Mouse (Mus musculus) erythroid progenitor cell, adult 5-6 weeks (primary cell): ENCODE measurements around the gene Gm11397. TPM values are rescaled to one million over a fixed set of nuclear protein-coding genes. Genes with fewer than 3 reads are reported as not detected.
"Not testable (repeated sequence)": the region's sequence is repeated elsewhere in the genome, so short reads cannot be mapped to it uniquely, and the experiment has no call there.

Source experiments
- ATAC-seq: replicated peaks from 2 replicates; pipeline ENCODE4 v1.8.0; 2016; ENCODE audit warnings: moderate number of reproducible peaks, mild to moderate bottlenecking, moderate TSS enrichment, inconsistent platforms; ENCODE audit not compliant: poor library complexity, low FRiP score, severe bottlenecking
- total RNA-seq, 2 experiments: library from RNA; stranded (forward) in 1 of 2; stranded (reverse) in 1 of 2; fragments of 150-400 nt in 1 of 2; fragments of 186-747, 209-891 nt in 1 of 2; gene quantifications; 2 replicates each; pipeline versions ENCODE4 v1.2.3 to v1.2.4; 2015 to 2017; ENCODE audit warnings: low replicate concordance in 2 of 2

The Gm11397 gene
- not detected in 2 replicates for total RNA-seq (2015; ENCODE audit: low replicate concordance)
- not detected in 2 replicates for total RNA-seq (2017; ENCODE audit: low replicate concordance)

- ATAC-seq, result not testable (repeated sequence)
These were observed at the start of gene Gm11397 for GRCm38 (mm10) chr13:33395461-33395860. Gene Gm11397 (plus strand): TSS chr13:33395761.

GRCm38 (mm10) chr13:33356666-33357065, 38.9 kb upstream of the Gm11397 start:
- not testable (repeated sequence) for ATAC-seq

GRCm38 (mm10) chr13:33432714-33433113, 37.2 kb downstream of the Gm11397 start:
- ATAC-seq, result not testable (repeated sequence)

Other genes starting within 250 kb of the Gm11397 start
- not detected in 2 replicates for gene Serpinb9c, start 236.0 kb upstream of the Gm11397 start, total RNA-seq (2015; ENCODE audit: low replicate concordance)
- gene Serpinb9c, start 236.0 kb upstream of the Gm11397 start, total RNA-seq (2017; ENCODE audit: low replicate concordance), result not detected in 2 replicates
- not detected in 2 replicates for gene Serpinb9d, start 202.8 kb upstream of the Gm11397 start, total RNA-seq (2015; ENCODE audit: low replicate concordance)
- gene Serpinb9d, start 202.8 kb upstream of the Gm11397 start, total RNA-seq (2017; ENCODE audit: low replicate concordance), result not detected in 2 replicates
- not detected in 2 replicates for gene Serpinb9e, start 146.1 kb upstream of the Gm11397 start, total RNA-seq (2015; ENCODE audit: low replicate concordance)
- not detected in 2 replicates for gene Serpinb9e, start 146.1 kb upstream of the Gm11397 start, total RNA-seq (2017; ENCODE audit: low replicate concordance)
- gene Serpinb9f, start 71.7 kb upstream of the Gm11397 start, total RNA-seq (2015; ENCODE audit: low replicate concordance), result not detected in 2 replicates
- not detected in 2 replicates for gene Serpinb9f, start 71.7 kb upstream of the Gm11397 start, total RNA-seq (2017; ENCODE audit: low replicate concordance)
- gene Serpinb9g, start 89.0 kb downstream of the Gm11397 start, total RNA-seq (2015; ENCODE audit: low replicate concordance), result not detected in 2 replicates
- not detected in 2 replicates for gene Serpinb9g, start 89.0 kb downstream of the Gm11397 start, total RNA-seq (2017; ENCODE audit: low replicate concordance)